Mouse (Mus musculus): ENCODE measurements around the gene Olfr1018.

The Olfr1018 gene

GRCm38 (mm10) chr2:85818179-85818578 lies at the start of gene Olfr1018:
Gene Olfr1018, plus strand, starts transcription at chr2:85818479.
- DNase-seq (ENCODE audit: low spot score), result no peak

GRCm38 (mm10) chr2:85772413-85772812 lies 45.9 kb upstream of the Olfr1018 start, which contains the start of gene Olfr1014:
Gene Olfr1014, plus strand, starts transcription at chr2:85772713.
- no peak for DNase-seq (ENCODE audit: low spot score)

- DNase-seq (ENCODE audit: low spot score), result no peak
Observed at GRCm38 (mm10) chr2:85781717-85782116, 36.6 kb upstream of the Olfr1018 start, which contains the start of gene Olfr1015. Gene Olfr1015, plus strand, starts transcription at chr2:85782017.

- no peak for DNase-seq (ENCODE audit: low spot score)
Observed at GRCm38 (mm10) chr2:85792331-85792730, 25.9 kb upstream of the Olfr1018 start.

- no peak for DNase-seq (ENCODE audit: low spot score)
Observed at GRCm38 (mm10) chr2:85802444-85802843, 15.8 kb upstream of the Olfr1018 start, which contains the start of gene Olfr1016. Gene Olfr1016, minus strand, starts transcription at chr2:85802544.

GRCm38 (mm10) chr2:85804501-85804900 lies 13.8 kb upstream of the Olfr1018 start:
- no peak for DNase-seq (ENCODE audit: low spot score)

- no peak for DNase-seq (ENCODE audit: low spot score)
Observed at GRCm38 (mm10) chr2:85845383-85845782, 27.1 kb downstream of the Olfr1018 start, which contains the start of gene Olfr1019. Gene Olfr1019, minus strand, starts transcription at chr2:85845483.

- no peak for DNase-seq (ENCODE audit: low spot score)
Observed at GRCm38 (mm10) chr2:85846730-85847129, 28.5 kb downstream of the Olfr1018 start, which contains the start of gene Olfr1020. Gene Olfr1020, plus strand, starts transcription at chr2:85847030.

GRCm38 (mm10) chr2:85868294-85868693 lies 50.0 kb downstream of the Olfr1018 start, which contains the start of gene Olfr1022:
Gene Olfr1022, plus strand, starts transcription at chr2:85868594.
- no peak for DNase-seq (ENCODE audit: low spot score)
